In genomic region chr7:25893159-25893558, GRCm38 (mm10) we compare ENCODE assay signal across 24 mouse cellular contexts. TPM values are rescaled to one million over a fixed set of nuclear protein-coding genes. Genes with fewer than 3 reads are reported as not detected.
DNase-seq lines count a peak whose midpoint lies in the region; ATAC-seq and TF ChIP-seq lines count a peak whose summit lies in the region.
"Had no signal": no experiment of that assay in that cellular context is flagged by ENCODE, and none has a peak within 500 bp of the region (broad histone marks: within the 10 kb centered on the region; RNA-seq: fewer than 3 reads in every experiment).

No protein-coding gene starts in this region.

- 77% methylated on average over 5 of the region's 5 CpGs for WGBS in liver, postnatal 0 days (ENCODE audit: insufficient replicate concordance)

- DNase-seq in adrenal gland, adult 2 months: peak; percentile 20
- no peak for DNase-seq in adrenal gland, adult 18-20 months (ENCODE audit: low spot score in 2 of 2)
- DNase-seq in adrenal gland, postnatal 14 days: peak; percentile 18
- DNase-seq in adrenal gland, adult 8-10 months: no peak
- DNase-seq in liver, postnatal 0 days: peak; percentile 20
- DNase-seq in liver: no peak
- peak; percentile 9 for DNase-seq in adipocyte (ENCODE audit: low spot score)
- DNase-seq in spleen, postnatal 10 days (ENCODE audit: low spot score in 2 of 2): no peak
- DNase-seq: adrenal gland, postnatal 25 days; cerebellum, adult 11-12 months; cerebellum, adult 2 months; cerebellum, adult 9-10 months; cerebellum, postnatal 10 days; cerebellum, postnatal 25 days; forebrain, postnatal 0 days had no signal

- TF ChIP-seq CTCF in liver, postnatal 0 days (IDR thresholded peaks at IDR 0.05; ENCODE audit: low read depth): no peak

- H3K9ac ChIP-seq in liver, postnatal 0 days (replicated peaks): no peak overlapping the region
- H3K9ac ChIP-seq: embryonic facial prominence, embryonic 12.5 days; forebrain, embryonic 13.5 days; forebrain, embryonic 15.5 days; forebrain, postnatal 0 days had no signal

- no peak overlapping the region for H3K27ac ChIP-seq in liver, postnatal 0 days (ENCODE audit: low read depth)
- H3K27ac ChIP-seq: embryonic facial prominence, embryonic 10.5 days; embryonic facial prominence, embryonic 12.5 days; forebrain, embryonic 13.5 days; forebrain, embryonic 15.5 days had no signal

- H3K27me3 ChIP-seq in liver, postnatal 0 days (ENCODE audit: insufficient read depth, low read length): no peaks in the 10 kb centered on the region
- H3K27me3 ChIP-seq: embryonic facial prominence, embryonic 12.5 days; forebrain, embryonic 13.5 days; forebrain, embryonic 15.5 days had no signal

- TF ChIP-seq EP300 in liver, postnatal 0 days (IDR thresholded peaks at IDR 0.05; ENCODE audit: low read depth): no peak

- no peaks in the 10 kb centered on the region for H3K4me1 ChIP-seq in liver, postnatal 0 days (ENCODE audit: insufficient read depth)
- H3K4me1 ChIP-seq: embryonic facial prominence, embryonic 10.5 days; embryonic facial prominence, embryonic 12.5 days; forebrain, embryonic 13.5 days; forebrain, embryonic 15.5 days had no signal

- no peak overlapping the region for H3K4me2 ChIP-seq in liver, postnatal 0 days (ENCODE audit: low read depth, low read length)
- H3K4me2 ChIP-seq: embryonic facial prominence, embryonic 12.5 days; forebrain, embryonic 13.5 days; forebrain, embryonic 15.5 days had no signal

- H3K9me3 ChIP-seq in liver, postnatal 0 days (ENCODE audit: low read length): no peaks in the 10 kb centered on the region
- H3K9me3 ChIP-seq: forebrain, embryonic 13.5 days; forebrain, embryonic 15.5 days had no signal

- H3K36me3 ChIP-seq in liver, postnatal 0 days (replicated peaks; ENCODE audit: insufficient read depth, low read length): no peaks in the 10 kb centered on the region
- H3K36me3 ChIP-seq: embryonic facial prominence, embryonic 10.5 days; embryonic facial prominence, embryonic 12.5 days; forebrain, embryonic 15.5 days had no signal

- no peak overlapping the region for H3K4me3 ChIP-seq in liver, postnatal 0 days (ENCODE audit: low read depth, low read length)
- H3K4me3 ChIP-seq: embryonic facial prominence, embryonic 10.5 days; embryonic facial prominence, embryonic 12.5 days; forebrain, embryonic 13.5 days; forebrain, embryonic 15.5 days had no signal

- peak; percentile 61 for ATAC-seq in liver, postnatal 0 days
- ATAC-seq: forebrain, embryonic 13.5 days; forebrain, embryonic 15.5 days; forebrain, postnatal 0 days had no signal

RNA-seq across cellular contexts. Expression of gene Cyp2b10, which starts 4.3 kb away (rescaled TPM):
- total RNA-seq in adrenal gland, adult 2 months (2021): 10 to 100 TPM; 16.1 to 54.8 TPM
- 0.18 and 0.37 TPM in 2 replicates for polyA plus RNA-seq in adrenal gland, adult 2 months (2012; rRNA removed)
- total RNA-seq in adrenal gland, adult 18-20 months (2021): 10 to 100 TPM in 1 of 2 experiments, 1 to 10 TPM in 1; 8.3 to 26.8 TPM
- 13.5 and 55.9 TPM in 2 replicates for total RNA-seq in adrenal gland, postnatal 14 days (2021)
- 10 to 100 TPM in 1 of 4 experiments, 1 to 10 TPM in 3; 1.5 to 17.1 (median 2.3) TPM for total RNA-seq in adrenal gland, adult 8-10 months (2022)
- 3.4 and 5.8 TPM in 2 replicates for polyA plus RNA-seq in liver, postnatal 0 days (2015; fragmentation: Nextera tagmentation; extraction: Ambion mirVana)
- total RNA-seq: ES-E14; forebrain, postnatal 0 days; MEL had no signal
- polyA plus RNA-seq: C2C12; cerebellum, adult 2 months; embryonic facial prominence, embryonic 10.5 days; embryonic facial prominence, embryonic 12.5 days; embryonic facial prominence, embryonic 14.5 days; forebrain, embryonic 11.5 days; forebrain, embryonic 13.5 days; forebrain, embryonic 15.5 days; forebrain, postnatal 0 days had no signal

Comparison
In these comparisons a context has a peak if more than half of its experiments do, and no peak if none do; other contexts are left out.
1. DNase-seq: peak in adrenal gland, adult 2 months (single experiment), adrenal gland, postnatal 14 days (single experiment), liver, postnatal 0 days (single experiment) and adipocyte (single experiment); none in adrenal gland, adult 18-20 months (0 of 2), adrenal gland, adult 8-10 months (single experiment), liver (single experiment) and spleen, postnatal 10 days (0 of 2).